Mouse (Mus musculus) CH12.LX (cell line): ENCODE measurements at regions not wholly inside any gene's neighbourhood (a gene's known extent, or its start where the extent isn't known, plus 50 kb on each side); places are given as distances from the start of the nearest gene placed in this dataset.

Experiments
- CHD1 ChIP-seq: IDR thresholded peaks from 2 replicates; pipeline ENCODE4 v1.6.1; 2012; ENCODE audit warnings: low read depth, low read length, improper control_type of control experiment, inconsistent platforms
- CTCF ChIP-seq, 2 experiments: IDR thresholded peaks in 1 of 2; conservative IDR thresholded peaks in 1 of 2; 2 replicates each; pipeline ENCODE4 v1.5.1; 2011 to 2012; ENCODE audit warnings: low read depth in 2 of 2, low read length in 2 of 2, improper control_type of control experiment in 1 of 2, inconsistent platforms in 1 of 2, mild to moderate bottlenecking in 1 of 2, moderate library complexity in 1 of 2
- E2F4 ChIP-seq: IDR thresholded peaks from 2 replicates; pipeline ENCODE4 v1.6.1; 2011; ENCODE audit warnings: low read depth, low read length, improper control_type of control experiment; ENCODE audit not compliant: insufficient replicate concordance
- EP300 ChIP-seq: IDR thresholded peaks from 2 replicates; pipeline ENCODE4 v1.6.1; 2011; ENCODE audit warnings: low read length, improper control_type of control experiment
- GABPA ChIP-seq: IDR thresholded peaks from 2 replicates; pipeline ENCODE4 v1.6.1; 2012; ENCODE audit warnings: low read depth, low read length, improper control_type of control experiment, inconsistent platforms; ENCODE audit not compliant: insufficient replicate concordance
- HCFC1 ChIP-seq: IDR thresholded peaks from 2 replicates; pipeline ENCODE4 v1.6.1; 2012; ENCODE audit warnings: low read depth, mild to moderate bottlenecking, inconsistent platforms, low read length, improper control_type of control experiment
- MAFK ChIP-seq: IDR thresholded peaks from 2 replicates; pipeline ENCODE4 v1.6.1; 2011; ENCODE audit warnings: low read length, improper control_type of control experiment; ENCODE audit not compliant: insufficient replicate concordance
- MAX ChIP-seq: IDR thresholded peaks from 2 replicates; pipeline ENCODE4 v1.6.1; 2011; ENCODE audit warnings: low read length, improper control_type of control experiment
- NELFE ChIP-seq: IDR thresholded peaks from 2 replicates; pipeline ENCODE4 v1.6.1; 2011; ENCODE audit warnings: low read depth, low read length, improper control_type of control experiment
- POLR2A ChIP-seq: IDR thresholded peaks from 2 replicates; pipeline ENCODE4 v1.6.1; 2011; ENCODE audit warnings: low read depth, mild to moderate bottlenecking, improper control_type of control experiment, low read length
- SMC3 ChIP-seq: IDR thresholded peaks from 2 replicates; pipeline ENCODE4 v1.6.1; 2011; ENCODE audit warnings: low read depth, low read length, improper control_type of control experiment
- TCF12 ChIP-seq: IDR thresholded peaks from 2 replicates; pipeline ENCODE4 v1.6.1; 2014; ENCODE audit warnings: low read depth, mild to moderate bottlenecking, inconsistent platforms, low read length, improper control_type of control experiment
- USF1 ChIP-seq: IDR thresholded peaks from 2 replicates; pipeline ENCODE4 v1.6.1; 2014; ENCODE audit warnings: low read depth, mild to moderate bottlenecking, inconsistent platforms, low read length, improper control_type of control experiment
- ZKSCAN1 ChIP-seq: IDR thresholded peaks from 2 replicates; pipeline ENCODE4 v1.6.1; 2012; ENCODE audit warnings: low read depth, inconsistent platforms, low read length, improper control_type of control experiment, borderline replicate concordance

DNA sequence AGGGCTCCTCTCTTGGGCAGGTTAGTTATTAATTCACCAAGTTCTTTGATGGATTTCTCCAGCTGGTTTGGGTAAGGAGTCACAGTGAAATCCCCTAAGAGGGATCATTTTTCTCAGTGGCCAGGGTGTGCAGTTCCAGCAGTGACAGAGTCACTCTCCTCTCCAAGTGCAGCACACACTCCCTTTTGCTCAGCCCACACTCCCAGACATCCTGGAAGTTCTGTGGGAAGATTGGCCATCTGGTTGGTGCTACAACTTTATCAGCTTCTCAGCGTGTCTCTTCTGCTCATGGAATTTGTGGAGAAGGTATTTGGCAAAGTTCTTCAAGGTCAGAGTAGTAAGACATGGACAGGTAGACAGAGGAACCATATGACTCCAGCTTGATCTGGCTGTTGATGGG lies 148.5 kb upstream of the Lrig1 start:
- TF ChIP-seq MAFK (no peak), CTCF (conservative IDR thresholded peaks at IDR 0.05 in 1 of 2, IDR thresholded peaks at IDR 0.05 in 1 of 2; ENCODE audit: low read depth in 2 of 2, low read length in 2 of 2) (no peak), ZKSCAN1 (no peak), POLR2A (no peak), HCFC1 (no peak), EP300 (no peak), GABPA (no peak), NELFE (no peak), MAX (no peak), E2F4 (no peak), SMC3 (no peak), TCF12 (no peak), USF1 (no peak), CHD1 (no peak)
